Mouse (Mus musculus) CD4-positive helper T cell, adult 2 months (primary cell): ENCODE results near the gene Dlst.
A peak's percentile ranks its signal among the peaks of the same experiment; 100 is the strongest.
"Not testable (repeated sequence)": the region's sequence is repeated elsewhere in the genome, so short reads cannot be mapped to it uniquely, and the experiment has no call there.

Experiments used
- DNase-seq: peaks from one replicate; pipeline ENCODE4 v3.0.0-alpha.2; 2012; ENCODE audit warnings: low read depth, missing footprints, low spot score

The Dlst gene

DNA sequence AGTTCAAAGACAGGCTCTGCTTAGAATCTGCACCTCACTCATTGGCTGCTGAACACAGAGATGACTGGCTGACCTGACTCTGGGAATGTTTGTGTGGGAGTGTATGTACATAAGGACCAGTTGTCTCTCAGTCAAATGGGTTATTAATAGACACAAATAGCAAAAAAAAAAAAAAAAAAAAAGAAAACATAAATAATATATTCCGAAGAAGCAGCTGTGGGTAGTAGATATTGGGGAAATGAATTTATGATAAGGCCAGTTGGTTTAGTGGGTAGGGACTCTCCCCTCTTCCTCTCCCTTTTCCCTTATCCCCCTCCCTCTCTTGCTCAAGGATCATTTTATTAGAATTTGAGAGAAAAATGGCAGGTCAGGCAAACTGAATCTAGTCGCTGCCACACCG, 3.3 kb downstream of the Dlst start:
- no peak for DNase-seq

DNA sequence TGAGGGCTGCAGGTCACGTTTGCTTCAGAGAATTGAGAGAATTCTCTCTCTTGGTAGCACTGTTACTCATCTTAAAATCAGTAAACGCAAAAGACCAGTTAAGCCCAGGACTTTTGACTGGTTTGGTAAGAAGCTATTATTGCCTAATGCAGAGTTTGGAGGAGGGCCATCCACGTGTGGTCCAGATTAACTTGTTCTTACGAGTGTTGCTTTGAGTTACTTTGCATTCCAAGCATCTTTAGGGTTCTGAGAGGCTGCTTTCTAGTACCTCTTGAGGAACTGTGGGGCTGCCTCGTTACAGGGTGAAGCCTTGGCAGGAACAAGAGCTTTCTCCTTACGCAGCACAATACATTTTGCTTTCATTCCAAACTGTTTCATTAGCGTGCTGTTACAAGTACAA, 5.0 kb downstream of the Dlst start:
- DNase-seq: no peak

DNA sequence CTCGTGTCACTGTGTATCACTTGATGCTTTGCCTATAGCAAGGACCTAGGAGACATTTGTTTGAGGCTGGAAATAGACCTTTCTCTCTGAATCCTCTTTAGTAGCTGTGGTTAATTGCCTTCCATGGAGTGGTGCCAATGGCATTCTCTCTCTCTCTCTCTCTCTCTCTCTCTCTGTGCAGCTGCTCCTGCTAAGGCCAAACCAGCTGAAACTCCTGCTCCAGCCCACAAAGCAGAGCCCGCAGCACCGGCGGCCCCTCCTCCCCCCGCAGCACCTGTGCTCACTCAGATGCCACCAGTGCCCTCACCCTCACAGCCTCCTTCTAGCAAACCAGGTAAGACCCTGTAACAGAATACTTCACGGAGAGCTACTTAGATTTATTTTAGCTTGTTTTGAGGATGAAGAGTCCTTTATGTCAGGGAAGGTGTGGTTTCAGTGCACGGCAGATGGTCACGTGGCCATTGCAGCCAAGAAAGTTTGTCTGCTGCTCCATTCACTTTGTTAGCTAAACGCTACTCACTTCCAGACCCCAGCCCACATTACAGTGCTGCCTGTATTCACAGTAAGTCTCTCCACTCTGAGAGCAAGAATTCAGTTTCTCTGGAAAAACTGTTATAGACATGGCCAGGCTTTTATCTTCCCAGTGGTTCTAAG, 11.3 kb downstream of the Dlst start:
- no peak for DNase-seq

DNA sequence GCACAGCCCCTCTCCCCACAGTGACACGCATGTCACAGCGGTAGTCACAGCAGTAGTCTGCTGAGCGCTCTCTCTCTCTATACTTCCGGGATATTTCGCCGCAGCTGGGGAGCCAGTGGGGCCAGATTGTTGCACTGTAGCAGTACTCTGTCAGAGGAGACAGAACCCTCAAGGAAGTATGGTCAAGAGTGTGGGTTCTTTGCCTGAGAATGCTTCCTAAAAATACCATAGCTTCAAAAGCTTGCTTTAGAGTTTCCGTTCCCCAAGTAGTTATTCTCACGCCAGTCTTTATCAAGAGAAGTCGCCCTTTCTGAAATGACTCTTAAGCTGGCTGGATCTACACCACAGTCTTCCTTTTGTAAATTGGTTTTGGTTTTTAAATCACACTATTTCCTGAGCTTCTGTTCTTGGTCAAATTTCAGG, 12.5 kb downstream of the Dlst start:
- peak; percentile 68 for DNase-seq

DNA sequence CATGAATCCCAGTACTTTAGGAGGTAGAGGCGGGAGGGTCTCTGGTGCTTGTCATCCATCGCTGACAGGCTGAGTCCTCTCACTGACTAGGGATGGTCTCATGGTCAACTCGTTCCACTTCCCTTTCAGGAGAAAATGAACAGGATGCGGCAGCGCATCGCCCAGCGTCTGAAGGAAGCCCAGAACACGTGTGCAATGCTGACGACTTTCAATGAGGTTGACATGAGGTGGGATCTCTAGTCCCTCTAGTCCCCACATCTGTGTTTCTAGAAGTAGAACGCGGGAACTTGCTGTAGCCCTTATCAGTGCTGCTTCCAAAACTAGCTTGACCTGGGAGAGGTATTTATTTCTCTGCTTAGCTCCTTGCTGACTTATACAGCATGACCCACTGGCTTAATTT, 13.0 kb downstream of the Dlst start:
- peak; percentile 33 for DNase-seq

DNA sequence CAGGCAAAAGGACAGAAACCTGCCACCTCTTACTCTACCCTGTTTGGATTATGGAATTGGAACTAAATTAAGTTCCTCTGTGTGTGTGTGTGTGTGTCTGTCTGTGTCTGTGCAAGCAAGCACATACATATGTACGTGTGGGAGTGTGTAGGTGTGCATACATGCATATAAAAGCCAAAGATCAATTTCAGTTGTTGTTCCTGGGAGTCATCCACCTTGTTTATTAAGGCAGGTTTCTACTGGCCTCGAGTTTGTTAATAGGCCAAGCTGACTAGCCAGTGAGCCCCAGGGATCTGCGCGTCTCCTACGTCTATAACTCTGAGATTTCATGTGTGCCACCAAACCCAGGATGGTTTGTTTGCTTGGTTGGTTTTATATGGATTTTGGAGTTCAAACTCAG, 14.1 kb downstream of the Dlst start:
- no peak for DNase-seq

DNA sequence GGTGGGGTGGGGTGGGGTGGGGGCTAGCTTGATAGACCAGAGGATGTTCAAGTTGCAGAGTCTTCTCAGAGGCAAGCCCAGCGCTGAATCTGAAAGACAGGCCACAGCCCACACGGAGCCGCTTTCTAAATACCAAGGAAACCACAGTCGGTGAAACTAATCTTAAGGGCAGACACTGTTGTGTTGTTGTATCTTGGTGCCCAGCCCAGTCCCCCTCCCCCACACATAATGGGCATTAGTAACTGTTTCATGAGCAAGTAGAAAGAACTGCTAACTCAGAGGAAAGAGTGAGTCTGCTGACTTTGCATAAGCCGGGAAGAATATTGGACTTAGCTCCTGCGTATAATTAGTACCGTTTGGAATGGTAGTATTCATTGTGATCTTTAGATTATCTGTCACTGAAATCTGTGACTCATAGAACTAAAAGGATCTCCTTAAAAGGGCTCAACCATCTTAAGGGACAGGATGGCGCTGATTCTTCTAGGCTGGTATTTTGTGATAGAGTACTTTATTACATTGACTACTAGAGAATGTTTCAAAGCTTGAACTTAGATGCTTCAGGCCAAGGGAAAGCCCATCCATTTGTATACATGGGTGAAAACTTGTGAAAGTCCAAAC, 16.5 kb downstream of the Dlst start:
- DNase-seq: peak; percentile 53

DNA sequence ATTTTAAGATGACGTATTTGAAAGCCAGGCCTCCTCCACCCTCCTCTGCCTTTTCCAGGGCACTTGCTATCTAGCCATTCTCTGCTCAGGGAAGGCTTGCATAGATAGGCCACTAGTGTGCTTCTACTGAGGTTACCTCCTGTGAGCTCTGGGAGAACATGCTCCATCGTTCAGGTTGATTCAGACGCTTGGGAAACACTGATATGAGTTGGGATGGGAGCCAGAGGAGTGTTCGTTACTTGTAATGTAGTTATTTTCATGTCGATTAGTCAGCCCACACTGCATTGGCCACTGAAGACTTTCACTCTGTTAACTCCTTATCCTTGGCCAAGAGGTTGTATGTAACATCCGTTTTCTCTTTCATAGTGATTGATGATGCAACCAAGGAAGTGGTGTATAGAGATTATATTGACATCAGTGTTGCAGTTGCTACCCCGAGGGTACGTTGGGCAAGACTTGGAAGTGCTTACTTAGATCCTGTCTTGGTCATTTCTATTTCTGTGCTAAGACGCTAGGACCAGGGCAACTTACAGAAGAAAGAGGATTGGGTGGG, 18.9 kb downstream of the Dlst start:
- DNase-seq: no peak

DNA sequence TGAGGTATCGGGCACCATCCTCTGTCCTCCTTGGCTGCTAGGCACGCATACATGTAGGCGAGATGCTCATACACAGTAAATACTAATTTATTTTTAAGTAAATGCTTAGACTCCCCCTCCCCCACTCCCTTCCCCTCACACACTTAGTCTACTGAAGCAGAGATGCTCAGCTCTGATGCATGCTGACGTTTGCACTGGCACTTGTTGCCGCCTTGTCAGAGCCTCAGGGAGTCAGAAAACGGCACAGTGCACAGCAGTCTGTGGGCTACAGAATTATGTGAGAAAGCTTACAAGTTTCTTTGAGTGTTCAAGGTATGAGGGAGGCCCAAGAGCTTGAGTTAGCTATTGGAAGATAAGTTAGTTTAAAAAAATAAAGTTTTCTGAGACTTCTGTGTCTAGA, 20.7 kb downstream of the Dlst start:
- DNase-seq: no peak

DNA sequence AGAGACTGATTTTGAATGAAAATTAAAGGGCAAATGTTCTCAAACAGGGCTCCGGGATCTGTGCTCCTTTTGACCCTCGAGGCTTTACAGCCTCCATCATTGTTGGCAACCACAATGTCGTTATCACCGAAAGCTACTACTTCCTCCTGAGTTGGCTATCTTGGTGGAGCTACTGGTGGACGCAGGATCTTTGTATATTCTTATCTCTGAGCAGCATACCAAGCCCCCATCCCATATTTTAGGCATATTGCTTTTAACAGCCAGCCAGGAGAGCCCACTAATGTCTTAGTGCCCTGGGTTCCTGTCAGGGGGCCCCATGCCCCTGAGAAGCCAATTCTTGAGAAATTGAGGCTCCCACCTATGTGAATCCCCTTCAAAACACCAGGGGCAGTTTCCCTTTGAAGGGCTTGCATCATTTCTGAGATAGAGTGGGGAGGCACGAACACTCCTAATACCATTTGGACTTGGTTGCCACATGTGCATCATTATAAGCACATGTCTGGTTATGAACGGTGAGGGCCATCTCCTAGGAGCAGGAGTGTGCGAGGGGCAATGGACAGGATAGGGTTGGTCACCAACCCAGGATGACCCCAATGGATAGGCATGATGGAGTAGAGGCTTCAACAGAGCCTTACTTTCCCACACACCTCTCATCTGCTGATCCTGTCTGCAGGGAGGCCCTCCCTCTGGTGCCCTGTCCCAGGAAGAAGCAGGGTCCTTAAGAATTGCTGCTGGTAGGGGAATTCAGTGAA, 23.6 kb downstream of the Dlst start:
- no peak for DNase-seq

DNA sequence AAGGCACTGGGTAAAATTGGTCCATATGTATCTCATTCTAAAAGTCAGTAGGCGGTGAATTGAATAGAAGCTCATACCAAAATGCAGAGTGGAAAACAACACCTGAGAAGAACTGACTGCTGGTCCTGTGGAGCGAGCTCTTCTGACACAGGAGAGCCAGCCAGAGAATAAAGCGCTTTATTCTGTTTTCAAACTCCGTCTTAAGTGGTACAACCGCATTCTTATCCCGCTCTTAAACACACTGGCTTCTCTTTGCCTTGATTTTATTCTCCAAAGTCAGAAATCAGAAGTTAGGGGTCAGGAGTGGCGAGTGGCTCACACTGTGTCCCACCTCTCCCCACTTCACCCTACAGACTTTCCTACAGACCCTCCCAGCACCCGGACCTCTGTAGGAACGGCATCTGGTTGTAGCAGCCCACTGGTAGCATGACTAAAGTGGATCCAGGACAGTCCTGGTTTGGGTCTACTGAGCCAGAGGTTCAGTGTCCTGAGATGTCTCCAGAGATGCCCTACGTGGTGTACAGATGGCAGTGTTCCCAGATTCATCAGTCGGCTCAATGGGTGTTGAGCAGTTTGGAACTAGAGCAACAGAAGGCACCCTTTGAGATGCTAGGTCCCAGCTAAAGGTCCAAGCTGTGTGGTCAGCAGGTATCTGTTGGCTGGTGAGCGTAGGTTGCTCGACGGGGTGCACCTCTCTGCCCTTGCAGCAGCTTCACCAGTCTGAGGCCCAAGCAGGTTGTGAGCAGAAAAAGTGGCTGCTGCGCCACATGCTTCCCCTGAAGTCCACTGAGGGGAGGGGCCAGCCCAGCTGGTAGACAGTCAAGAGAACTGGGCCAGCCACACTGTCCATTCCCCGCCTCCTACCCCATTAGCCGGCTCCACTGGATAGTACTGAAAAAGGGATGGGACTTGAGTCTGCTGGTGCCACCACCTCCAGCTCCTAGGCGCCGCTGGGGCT, 25.2 kb downstream of the Dlst start:
- no peak for DNase-seq

DNA sequence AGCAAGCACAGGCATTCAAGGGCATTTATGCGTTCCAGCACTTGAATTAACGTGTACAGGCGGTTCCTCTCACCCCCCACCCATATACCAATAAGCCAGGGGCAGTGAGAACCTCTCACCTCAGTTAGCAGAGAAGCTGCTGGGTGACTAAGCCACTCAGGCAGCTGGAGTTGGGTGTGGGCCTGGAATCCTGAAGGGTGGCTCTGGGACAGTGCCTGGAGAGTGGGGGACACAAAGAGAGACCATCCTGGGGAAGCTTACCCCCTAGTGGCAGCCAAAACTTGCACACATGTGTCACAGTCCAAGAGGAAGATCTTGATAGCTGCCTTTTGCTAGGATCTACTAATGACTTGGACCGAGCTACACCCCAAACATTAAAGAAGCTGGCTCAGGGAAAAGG, 26.0 kb downstream of the Dlst start:
- no peak for DNase-seq

DNA sequence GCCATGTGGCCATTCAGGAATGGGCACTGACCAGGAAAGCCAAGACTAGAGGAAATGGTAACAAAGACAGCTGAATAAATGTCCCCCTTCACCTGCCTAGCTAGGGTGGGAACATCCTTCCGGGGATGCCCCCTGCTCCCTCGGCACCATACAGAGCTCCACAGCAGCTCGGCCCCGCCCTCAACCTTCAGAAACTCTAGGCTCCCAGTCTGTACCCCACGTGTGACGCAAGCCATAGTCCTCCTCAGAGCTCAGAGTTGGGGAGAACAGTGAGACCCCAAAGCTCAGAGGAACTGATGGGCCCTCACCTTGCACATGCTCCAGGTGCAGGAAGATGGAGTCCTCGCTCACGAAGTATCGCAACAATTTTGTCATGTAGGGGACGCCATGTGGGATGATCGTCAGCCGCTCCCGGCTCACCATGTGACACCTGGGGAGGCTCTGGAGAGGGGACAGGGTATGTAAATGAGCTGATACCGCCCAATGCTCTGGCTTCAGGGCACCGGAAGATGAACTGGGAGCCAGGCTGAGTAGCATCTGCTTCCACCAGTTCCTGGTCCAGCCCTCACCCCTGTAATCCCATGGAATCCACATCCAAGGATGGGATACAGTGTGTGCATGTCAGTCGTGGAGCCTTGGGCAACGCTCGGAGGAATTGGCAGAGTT, 29.5 kb downstream of the Dlst start:
- DNase-seq: no peak

DNA sequence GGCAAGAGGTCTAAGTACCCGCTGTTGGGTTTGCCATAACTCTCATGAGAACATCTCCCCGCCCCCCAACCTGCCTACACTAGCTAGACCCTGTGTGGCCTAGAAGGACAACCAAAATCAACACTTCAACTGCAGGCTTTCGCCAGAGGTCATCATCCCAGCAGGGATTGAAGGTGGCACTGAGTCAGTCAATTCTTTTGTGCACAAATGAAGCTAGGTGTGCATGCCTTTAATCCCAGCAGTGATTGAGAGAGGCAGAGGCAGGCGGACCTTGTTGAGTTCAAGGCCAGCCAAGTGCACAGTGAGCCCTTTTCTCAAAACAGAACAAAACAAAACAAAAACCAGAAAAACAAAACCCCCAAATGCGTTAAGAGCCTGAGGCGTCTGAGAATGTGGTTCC, 30.5 kb downstream of the Dlst start:
- DNase-seq: no peak

DNA sequence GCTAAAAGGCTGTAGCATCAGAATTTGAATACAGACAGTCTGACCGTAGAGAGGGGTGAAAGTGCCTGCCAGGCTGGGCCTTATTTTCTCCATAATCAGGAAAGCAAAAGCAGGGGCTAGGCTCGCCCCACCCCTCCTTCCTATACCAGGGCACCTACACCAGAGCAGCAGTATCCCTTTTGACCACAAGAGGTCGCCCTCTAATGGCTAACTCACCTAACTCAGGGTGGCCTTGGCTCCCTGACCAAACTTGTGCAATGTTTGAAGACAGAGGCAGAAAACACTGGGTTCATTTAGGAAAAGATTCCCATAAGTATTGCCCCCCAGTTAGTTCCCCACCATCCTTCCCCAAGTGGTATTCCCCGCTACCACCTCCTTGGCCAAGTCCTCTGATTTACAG, 32.2 kb downstream of the Dlst start:
- DNase-seq: peak; percentile 71

DNA sequence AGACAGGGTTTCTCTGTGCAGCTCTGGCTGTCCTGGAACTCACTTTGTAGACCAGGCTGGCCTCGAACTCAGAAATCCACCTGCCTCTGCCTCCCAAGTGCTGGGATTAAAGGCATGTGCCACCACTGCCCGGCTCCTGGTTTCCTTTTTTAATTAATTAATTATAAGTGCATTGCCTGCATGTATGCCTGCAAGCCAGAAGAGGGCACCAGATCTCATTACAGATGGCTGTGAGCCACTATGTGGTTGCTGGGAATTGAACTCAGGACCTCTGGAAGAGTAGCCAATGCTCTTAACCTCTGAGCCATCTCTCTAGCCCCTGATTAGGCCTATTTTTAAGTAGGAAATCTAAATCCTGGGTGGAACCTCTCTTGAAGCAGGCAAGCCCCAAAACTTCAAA, 33.6 kb downstream of the Dlst start:
- DNase-seq: not testable (repeated sequence)

DNA sequence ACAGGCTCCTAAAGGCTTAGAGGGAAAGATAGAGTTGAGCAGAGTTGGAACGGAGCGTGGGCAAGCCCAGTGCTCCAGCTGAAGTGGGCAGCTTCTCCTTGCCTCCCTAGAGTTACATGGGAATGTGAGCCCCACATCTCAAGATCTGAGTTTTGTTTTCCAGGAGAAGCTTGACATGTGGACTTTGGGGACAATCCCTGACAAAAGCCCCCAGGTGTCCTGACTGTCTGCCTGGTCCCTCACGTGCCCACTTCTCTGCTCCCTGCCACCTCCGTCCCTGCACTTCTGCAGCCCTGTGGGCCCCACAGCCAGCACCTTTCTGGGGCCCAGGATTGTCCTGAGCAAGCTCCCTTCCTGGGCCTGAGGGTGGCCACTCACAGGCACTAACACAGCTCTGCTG, 34.2 kb downstream of the Dlst start:
- no peak for DNase-seq

DNA sequence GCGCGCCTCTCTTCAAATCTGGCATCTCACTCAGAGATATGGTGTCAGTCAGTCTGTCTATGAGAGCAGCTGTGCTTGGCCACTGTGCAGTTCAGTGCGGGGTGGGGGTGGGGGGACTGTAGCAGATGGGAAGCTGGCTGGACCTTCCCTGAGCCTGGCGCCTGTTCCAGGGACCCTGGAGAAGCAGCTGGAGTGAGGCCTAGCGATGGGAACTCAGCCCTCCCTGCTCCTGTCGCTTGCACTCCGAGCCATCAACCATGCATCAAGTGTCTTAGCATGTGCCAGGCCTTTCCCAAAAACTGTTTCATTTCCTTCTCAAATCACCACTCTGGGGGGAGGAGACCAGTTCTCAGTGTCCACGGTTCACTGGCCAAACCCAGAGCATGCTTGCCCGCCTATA, 35.0 kb downstream of the Dlst start:
- no peak for DNase-seq

DNA sequence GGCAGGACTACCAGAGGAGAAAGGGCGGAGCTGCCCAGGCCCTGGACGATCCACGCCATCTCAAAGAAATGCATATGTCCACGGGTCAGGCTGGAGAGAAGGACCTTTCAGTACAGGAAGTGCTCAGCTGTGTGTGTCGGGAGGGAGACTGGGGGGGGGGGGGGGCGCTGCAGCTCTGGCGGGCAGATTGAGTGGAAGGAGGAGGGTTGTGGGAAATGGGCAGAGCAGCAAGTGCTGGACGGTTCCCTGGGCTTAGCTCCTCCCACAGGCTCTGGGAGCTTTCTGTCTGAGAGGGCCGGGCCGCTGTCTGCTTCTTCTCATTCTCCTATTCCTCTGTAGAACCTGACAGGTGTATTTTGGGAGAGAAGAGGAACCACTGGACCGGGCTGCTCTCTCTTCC, 35.7 kb downstream of the Dlst start:
- no peak for DNase-seq

DNA sequence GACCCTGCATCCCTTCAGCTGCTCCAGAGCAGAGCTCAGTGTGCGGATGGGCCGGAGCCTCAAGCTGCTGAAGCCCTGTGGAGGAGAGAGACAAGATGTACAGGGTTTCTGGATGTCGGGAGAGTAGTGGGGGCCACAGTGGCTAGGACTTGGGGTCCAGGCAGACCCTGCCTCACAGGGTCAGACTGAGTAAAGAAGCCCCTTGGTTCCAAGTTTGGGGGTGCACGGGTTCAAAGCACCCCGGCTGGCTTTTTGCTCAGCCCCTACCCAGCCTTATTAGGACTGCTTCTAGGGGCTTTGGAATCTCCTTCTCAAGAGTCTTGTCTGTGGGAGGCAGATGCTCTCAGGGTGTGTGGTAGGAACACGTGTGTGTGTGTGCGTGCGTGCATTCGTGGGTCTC, 36.2 kb downstream of the Dlst start:
- no peak for DNase-seq
